Comparison of ENCODE assay signal across 9 mouse cellular contexts in genomic region chr9:32283591-32283990, GRCm38 (mm10).
"Had no signal": no experiment of that assay in that cellular context is flagged by ENCODE, and none has a peak within 500 bp of the region (broad histone marks: within the 10 kb centered on the region; RNA-seq: fewer than 3 reads in every experiment).

No protein-coding gene starts in this region.

- H3K27ac ChIP-seq: left cerebral cortex, adult 2 months; liver, embryonic 13.5 days had no signal

- DNase-seq: layer of hippocampus, postnatal 36 days; liver, embryonic 13.5 days; lung, adult 2 months; lung, postnatal 14 days; lung, postnatal 4 days; thymus, adult 2 months; thymus, postnatal 14 days had no signal

- H3K27me3 ChIP-seq: liver, embryonic 13.5 days had no signal

- H3K9ac ChIP-seq: liver, embryonic 13.5 days had no signal

- H3K4me3 ChIP-seq: left cerebral cortex, adult 2 months; liver, embryonic 13.5 days had no signal

- H3K4me2 ChIP-seq: liver, embryonic 13.5 days; midbrain, embryonic 11.5 days had no signal

- H3K36me3 ChIP-seq: liver, embryonic 13.5 days had no signal

- H3K9me3 ChIP-seq: liver, embryonic 13.5 days had no signal
